In the genomic region with DNA sequence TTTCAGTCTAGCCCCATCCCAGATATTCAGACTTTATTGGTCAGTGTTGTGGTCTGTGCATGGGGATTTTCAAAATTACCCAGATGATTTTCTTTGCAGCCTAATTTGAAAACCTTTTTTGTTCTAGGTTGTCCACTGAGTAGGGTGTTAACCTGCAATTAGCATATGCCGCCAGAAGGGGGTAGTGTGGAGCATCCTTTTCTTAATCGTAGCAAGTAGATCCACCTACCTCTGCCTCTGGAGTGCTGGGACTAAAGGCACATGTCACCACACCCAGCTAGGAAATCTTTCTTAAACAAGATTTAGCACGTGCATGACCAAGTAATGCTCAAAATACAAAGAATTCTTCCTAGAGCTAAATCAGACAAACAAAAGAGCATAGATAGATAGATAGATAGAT, we compare ENCODE assay signal across 30 mouse cellular contexts. TPM values are rescaled to one million over a fixed set of nuclear protein-coding genes. Genes with fewer than 3 reads are reported as not detected.
A peak's percentile ranks its signal among the peaks of the same experiment; 100 is the strongest.
DNase-seq lines count a peak whose midpoint lies in the region; ATAC-seq and TF ChIP-seq lines count a peak whose summit lies in the region.
"Had no signal": no experiment of that assay in that cellular context is flagged by ENCODE, and none has a peak within 500 bp of the region (broad histone marks: within the 10 kb centered on the region; RNA-seq: fewer than 3 reads in every experiment).

No protein-coding gene starts in this region.

- no peak overlapping the region for H3K4me3 ChIP-seq in heart, adult 2 months
- no peak overlapping the region for H3K4me3 ChIP-seq in liver, postnatal 0 days (ENCODE audit: low read depth, low read length)
- no peak overlapping the region for H3K4me3 ChIP-seq in stomach, postnatal 0 days (ENCODE audit: low read depth, low read length)
- H3K4me3 ChIP-seq: embryonic facial prominence, embryonic 13.5 days; forebrain, embryonic 10.5 days; forebrain, embryonic 15.5 days; liver, embryonic 15.5 days; lung, embryonic 15.5 days; midbrain, embryonic 10.5 days; midbrain, embryonic 15.5 days had no signal

- H3K9ac ChIP-seq in heart, adult 2 months (ENCODE audit: low read depth, low read length), result no peak overlapping the region
- no peak overlapping the region for H3K9ac ChIP-seq in liver, postnatal 0 days (replicated peaks)
- H3K9ac ChIP-seq in stomach, postnatal 0 days (ENCODE audit: low read length), result no peak overlapping the region
- H3K9ac ChIP-seq: embryonic facial prominence, embryonic 13.5 days; forebrain, embryonic 15.5 days; hindbrain, embryonic 14.5 days; liver, embryonic 15.5 days; lung, embryonic 15.5 days; midbrain, embryonic 15.5 days had no signal

- H3K9me3 ChIP-seq in liver, postnatal 0 days (ENCODE audit: low read length), result peaks cover 10% of the 10 kb centered on the region
- H3K9me3 ChIP-seq in stomach, postnatal 0 days (ENCODE audit: control insufficient read depth, low read length), result no peaks in the 10 kb centered on the region
- H3K9me3 ChIP-seq: midbrain, embryonic 15.5 days had no signal

- TF ChIP-seq POLR2A in heart, adult 2 months (IDR thresholded peaks at IDR 0.05; ENCODE audit: insufficient read depth, low read depth, low read length), result no peak

- no peaks in the 10 kb centered on the region for H3K79me2 ChIP-seq in heart, adult 2 months (replicated peaks; ENCODE audit: control insufficient read depth, insufficient read depth, low read length)

- intact Hi-C loops in heart, adult 2 months (cut with DNase I), result no loop called here

- H3K4me2 ChIP-seq in liver, postnatal 0 days (ENCODE audit: low read depth, low read length), result no peak overlapping the region
- H3K4me2 ChIP-seq in stomach, postnatal 0 days (replicated peaks; ENCODE audit: low read depth), result no peak overlapping the region
- H3K4me2 ChIP-seq: embryonic facial prominence, embryonic 13.5 days; forebrain, embryonic 15.5 days; heart, embryonic 11.5 days; hindbrain, embryonic 14.5 days; liver, embryonic 15.5 days; lung, embryonic 15.5 days; midbrain, embryonic 15.5 days had no signal

- ATAC-seq in liver, postnatal 0 days, result no peak
- no peak for ATAC-seq in stomach, postnatal 0 days (ENCODE audit: low FRiP score, low TSS enrichment)
- ATAC-seq: forebrain, embryonic 15.5 days; inflammation-experienced regulatory T-cells, adult 6 months; midbrain, embryonic 15.5 days had no signal

- peaks cover 4% of the 10 kb centered on the region; the same call in 1 of the 2 replicates for H3K36me3 ChIP-seq in heart, adult 2 months (ENCODE audit: control insufficient read depth, insufficient read depth, low read length)
- H3K36me3 ChIP-seq in liver, postnatal 0 days (replicated peaks; ENCODE audit: insufficient read depth, low read length), result peaks cover 91% of the 10 kb centered on the region
- peaks cover 2% of the 10 kb centered on the region; the same call in 1 of the 2 replicates for H3K36me3 ChIP-seq in stomach, postnatal 0 days (ENCODE audit: control insufficient read depth, insufficient read depth, low read length)

- H3K27ac ChIP-seq in heart, adult 2 months, result no peak overlapping the region
- H3K27ac ChIP-seq in liver, postnatal 0 days (ENCODE audit: low read depth), result no peak overlapping the region
- no peak overlapping the region for H3K27ac ChIP-seq in stomach, postnatal 0 days (replicated peaks)
- H3K27ac ChIP-seq: embryonic facial prominence, embryonic 13.5 days; forebrain, embryonic 10.5 days; forebrain, embryonic 15.5 days; hindbrain, embryonic 14.5 days; liver, embryonic 15.5 days; lung, embryonic 15.5 days; midbrain, embryonic 10.5 days; midbrain, embryonic 15.5 days had no signal

- no peaks in the 10 kb centered on the region for H3K27me3 ChIP-seq in heart, adult 2 months (ENCODE audit: control insufficient read depth, insufficient read depth, low read length)
- H3K27me3 ChIP-seq in liver, postnatal 0 days (ENCODE audit: insufficient read depth, low read length), result no peaks in the 10 kb centered on the region
- H3K27me3 ChIP-seq in stomach, postnatal 0 days (ENCODE audit: control insufficient read depth, insufficient read depth, low read length), result no peaks in the 10 kb centered on the region
- H3K27me3 ChIP-seq: embryonic facial prominence, embryonic 13.5 days; forebrain, embryonic 15.5 days; liver, embryonic 15.5 days; lung, embryonic 15.5 days; midbrain, embryonic 15.5 days had no signal

- TF ChIP-seq EP300 in heart, adult 2 months (IDR thresholded peaks at IDR 0.05; ENCODE audit: insufficient read depth, low read depth, low read length), result no peak
- no peak for TF ChIP-seq EP300 in liver, postnatal 0 days (IDR thresholded peaks at IDR 0.05; ENCODE audit: low read depth)
- TF ChIP-seq EP300 in stomach, postnatal 0 days (optimal IDR thresholded peaks at IDR 0.05), result no peak

- 81% methylated on average over 3 of the region's 3 CpGs for WGBS in heart, adult 2 months
- 96% methylated on average over 3 of the region's 3 CpGs for WGBS in liver, postnatal 0 days (ENCODE audit: insufficient replicate concordance)
- WGBS in stomach, postnatal 0 days, result 89% methylated on average over 3 of the region's 3 CpGs

- TF ChIP-seq CTCF in heart, adult 2 months (IDR thresholded peaks at IDR 0.05), result 0 out of 2 replicates have a peak, but pooled peaks have one; percentile 25
- peak; percentile 55 for TF ChIP-seq CTCF in liver, postnatal 0 days (IDR thresholded peaks at IDR 0.05; ENCODE audit: low read depth)
- peak; percentile 15; the same call in 1 of the 2 replicates for TF ChIP-seq CTCF in stomach, postnatal 0 days (IDR thresholded peaks at IDR 0.05; ENCODE audit: low read depth)

- H3K4me1 ChIP-seq in heart, adult 2 months (ENCODE audit: control insufficient read depth, insufficient read depth, low read length), result peaks cover 4% of the 10 kb centered on the region; the same call in 1 of the 2 replicates
- H3K4me1 ChIP-seq in liver, postnatal 0 days (ENCODE audit: insufficient read depth), result no peaks in the 10 kb centered on the region
- no peaks in the 10 kb centered on the region for H3K4me1 ChIP-seq in stomach, postnatal 0 days (replicated peaks; ENCODE audit: control insufficient read depth, insufficient read depth)
- H3K4me1 ChIP-seq: embryonic facial prominence, embryonic 13.5 days; forebrain, embryonic 10.5 days; forebrain, embryonic 15.5 days; lung, embryonic 15.5 days; midbrain, embryonic 10.5 days; midbrain, embryonic 15.5 days had no signal

- no peak for DNase-seq in heart, adult 2 months
- no peak for DNase-seq in heart, adult 11 months
- DNase-seq in liver, postnatal 0 days, result no peak
- DNase-seq in liver (no peak), ZHBTc4 (ENCODE audit: low read depth, low spot score) (peak; percentile 62)
- no peak for DNase-seq in stomach, postnatal 0 days (ENCODE audit: low spot score)
- DNase-seq in cerebellum, adult 11-12 months, result no peak
- DNase-seq in right cerebral cortex, postnatal 36 days (ENCODE audit: low spot score in 2 of 2), result no peak
- DNase-seq: adrenal gland, adult 8-10 months; cerebellum, adult 11 months; cerebellum, postnatal 10 days; gastrocnemius, postnatal 10 days; heart, postnatal 36 days; kidney, adult 2 months; kidney, postnatal 25 days; layer of hippocampus, postnatal 36 days; left cerebral cortex, postnatal 4 days; right cerebral cortex, adult 18-20 months; right cerebral cortex, postnatal 4 days; thymus, postnatal 4 days had no signal

RNA-seq across cellular contexts. Expression of gene St3gal5, which starts 52.4 kb away (rescaled TPM):
- total RNA-seq in heart, adult 2 months (2021), result 10 to 100 TPM; 67.6 to 78.4 TPM
- polyA plus RNA-seq in heart, adult 2 months (2012; rRNA removed), result 39.7 and 50.8 TPM in 2 replicates
- polyA plus RNA-seq in liver, postnatal 0 days (2015; fragmentation: Nextera tagmentation; extraction: Ambion mirVana), result 175 and 212 TPM in 2 replicates
- 13.4 and 14.2 TPM in 2 replicates for polyA plus RNA-seq in stomach, postnatal 0 days (2015; fragmentation: Nextera tagmentation; extraction: Ambion mirVana)
